Mouse (Mus musculus): ENCODE results near the gene Pdzd8. TPM values are rescaled to one million over a fixed set of nuclear protein-coding genes. Genes with fewer than 3 reads are reported as not detected.

The Pdzd8 gene
- polyA plus RNA-seq, 1 experiment from 2014 or later: 9.3 TPM

DNA sequence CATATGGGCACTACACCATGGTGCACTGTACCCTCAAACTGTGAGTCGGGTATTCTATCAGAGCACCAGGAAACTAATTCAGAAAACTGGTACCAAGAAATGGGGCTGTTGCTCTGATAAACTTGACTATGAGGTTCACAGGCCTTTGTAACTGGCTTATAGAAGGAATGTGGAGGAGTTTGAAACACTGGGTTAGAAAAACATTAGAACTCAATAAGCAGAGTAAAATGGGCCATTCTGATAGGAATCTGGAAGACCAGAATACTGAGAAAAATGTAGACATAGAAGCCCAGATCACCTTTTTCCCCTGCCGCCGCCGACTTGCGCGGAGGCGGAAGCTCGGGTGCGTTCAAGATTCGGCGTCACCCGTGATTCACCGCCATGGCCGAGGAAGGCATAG, 23.6 kb downstream of the Pdzd8 start, which contains the start of gene Rps12-ps3:
TSS of gene Rps12-ps3 (plus strand) at position 301 of the 400 bp plus-strand sequence.
- Histone ChIP-seq H3K27ac (no peak within 1 kb of the TSS), H3K9me3 (no peaks in the 10 kb centered on the region), H3K9ac (replicated peaks) (no peak within 1 kb of the TSS), H3K36me3 (peaks cover 4% of the 10 kb centered on the region), H3K27me3 (no peaks in the 10 kb centered on the region), H3K4me1 (replicated peaks) (no peaks in the 10 kb centered on the region), H3K4me2 (replicated peaks) (no peak within 1 kb of the TSS), H3K4me3 (replicated peaks) (no peak within 1 kb of the TSS)
- ATAC-seq: no peak
- WGBS: 98% methylated on average over 14 of the region's 14 CpGs

- no peak overlapping the region for H3K4me2 ChIP-seq (replicated peaks)
- no peak for ATAC-seq
- 0 out of 2 replicates have a peak, but pooled peaks cover 1% of the 10 kb centered on the region for H3K36me3 ChIP-seq
- no peaks in the 10 kb centered on the region for H3K27me3 ChIP-seq
- H3K4me3 ChIP-seq (replicated peaks): no peak overlapping the region
- H3K9ac ChIP-seq (replicated peaks): no peak overlapping the region
- no peak overlapping the region for H3K27ac ChIP-seq
- H3K4me1 ChIP-seq (replicated peaks): no peaks in the 10 kb centered on the region
- H3K9me3 ChIP-seq: no peaks in the 10 kb centered on the region
These were observed 29.0 kb downstream of the Pdzd8 start for GRCm38 (mm10) chr19:59316571-59316970.

- Histone ChIP-seq H3K27ac (no peak overlapping the region), H3K36me3 (0 out of 2 replicates have a peak, but pooled peaks cover 3% of the 10 kb centered on the region), H3K4me3 (replicated peaks) (no peak overlapping the region), H3K9me3 (no peaks in the 10 kb centered on the region), H3K27me3 (no peaks in the 10 kb centered on the region), H3K9ac (replicated peaks) (no peak overlapping the region), H3K4me1 (replicated peaks) (no peaks in the 10 kb centered on the region), H3K4me2 (replicated peaks) (no peak overlapping the region)
- no peak for ATAC-seq
These were observed 30.3 kb downstream of the Pdzd8 start for GRCm38 (mm10) chr19:59315308-59315707.

- ATAC-seq: no peak
- WGBS: 81% methylated on average over 5 of the region's 5 CpGs
- Histone ChIP-seq H3K4me3 (replicated peaks) (no peak overlapping the region), H3K4me2 (replicated peaks) (no peak overlapping the region), H3K36me3 (no peaks in the 10 kb centered on the region), H3K4me1 (replicated peaks) (no peaks in the 10 kb centered on the region), H3K27me3 (no peaks in the 10 kb centered on the region), H3K9me3 (no peaks in the 10 kb centered on the region), H3K27ac (no peak overlapping the region), H3K9ac (replicated peaks) (no peak overlapping the region)
These were observed 53.3 kb downstream of the Pdzd8 start for GRCm38 (mm10) chr19:59292183-59292839.

DNA sequence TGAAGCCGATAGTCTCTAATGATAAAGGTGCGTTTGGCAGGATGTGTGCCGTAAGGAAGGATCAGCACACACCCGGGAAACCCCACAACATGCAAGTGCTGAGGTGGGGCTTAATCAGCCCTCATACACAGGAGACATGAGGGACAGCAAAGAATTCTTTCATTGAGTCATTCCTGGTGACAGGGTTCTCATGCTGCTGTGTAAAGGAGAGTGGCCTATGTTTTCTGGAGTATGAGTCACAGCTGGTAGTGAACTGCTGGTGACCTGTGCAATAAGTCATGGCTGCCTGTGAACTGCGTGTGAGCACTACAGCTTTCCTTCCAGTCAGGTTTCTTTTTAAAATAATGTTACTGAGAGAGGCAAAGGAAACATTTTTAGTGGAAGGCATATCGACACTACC, 55.8 kb downstream of the Pdzd8 start:
- Histone ChIP-seq H3K9me3 (no peaks in the 10 kb centered on the region), H3K9ac (replicated peaks) (no peak overlapping the region), H3K4me1 (replicated peaks) (no peaks in the 10 kb centered on the region), H3K27ac (no peak overlapping the region), H3K4me3 (replicated peaks) (no peak overlapping the region), H3K27me3 (no peaks in the 10 kb centered on the region), H3K36me3 (no peaks in the 10 kb centered on the region), H3K4me2 (replicated peaks) (no peak overlapping the region)
- 93% methylated on average over 6 of the region's 6 CpGs for WGBS
- ATAC-seq: no peak

- Histone ChIP-seq H3K9ac (replicated peaks) (no peak overlapping the region), H3K4me2 (replicated peaks) (no peak overlapping the region), H3K4me3 (replicated peaks) (no peak overlapping the region), H3K27ac (no peak overlapping the region), H3K9me3 (no peaks in the 10 kb centered on the region), H3K27me3 (no peaks in the 10 kb centered on the region), H3K36me3 (no peaks in the 10 kb centered on the region), H3K4me1 (replicated peaks) (no peaks in the 10 kb centered on the region)
- no peak for ATAC-seq
These were observed 56.5 kb downstream of the Pdzd8 start for GRCm38 (mm10) chr19:59289042-59289441.

DNA sequence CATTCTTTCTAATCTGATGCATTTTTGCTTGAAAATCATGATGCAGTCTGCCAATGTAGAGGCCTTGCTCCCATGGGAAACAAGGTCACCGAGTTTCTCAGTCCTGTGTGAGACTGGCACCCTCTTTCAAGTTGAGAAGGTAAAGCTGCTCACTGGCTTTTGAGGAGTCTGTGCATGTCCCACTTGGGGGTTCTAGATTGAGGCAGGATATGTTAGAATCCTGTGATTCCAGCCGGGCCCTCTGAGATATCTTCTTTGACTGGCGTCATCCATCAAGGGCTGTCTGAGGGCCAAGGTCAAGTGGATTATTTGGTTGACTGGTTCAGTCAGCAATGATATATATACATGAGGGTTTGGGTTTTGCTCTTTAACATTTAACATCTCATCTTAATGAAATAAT, 63.6 kb downstream of the Pdzd8 start:
- Histone ChIP-seq H3K4me2 (replicated peaks) (no peak overlapping the region), H3K27me3 (no peaks in the 10 kb centered on the region), H3K4me3 (replicated peaks) (no peak overlapping the region), H3K9me3 (0 out of 2 replicates have a peak, but pooled peaks cover 6% of the 10 kb centered on the region), H3K9ac (replicated peaks) (no peak overlapping the region), H3K27ac (no peak overlapping the region), H3K4me1 (replicated peaks) (no peaks in the 10 kb centered on the region), H3K36me3 (no peaks in the 10 kb centered on the region)
- ATAC-seq: no peak
- WGBS: 87% methylated on average over 3 of the region's 3 CpGs

DNA sequence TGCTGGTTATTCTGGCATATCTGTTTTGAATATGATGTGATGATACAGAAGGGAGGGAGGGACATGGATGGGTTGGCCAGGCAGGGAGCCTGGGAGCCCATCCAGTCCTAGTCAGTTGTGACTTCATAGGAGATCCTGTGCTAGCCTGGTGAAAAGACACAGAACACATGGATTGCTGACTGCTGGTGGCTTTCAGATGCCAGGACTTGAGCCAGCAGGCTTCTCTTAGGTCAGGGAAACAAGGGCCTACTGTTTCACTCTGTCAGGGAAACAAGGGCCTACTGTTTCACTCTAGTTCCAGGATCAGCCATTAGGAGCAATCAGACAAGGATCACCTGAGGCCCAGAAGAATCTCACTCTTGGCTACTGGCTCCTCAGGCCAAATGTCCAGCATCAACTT, 64.7 kb downstream of the Pdzd8 start:
- no peak for ATAC-seq
- Histone ChIP-seq H3K4me1 (replicated peaks) (no peaks in the 10 kb centered on the region), H3K9ac (replicated peaks) (no peak overlapping the region), H3K27me3 (no peaks in the 10 kb centered on the region), H3K4me3 (replicated peaks) (no peak overlapping the region), H3K27ac (no peak overlapping the region), H3K4me2 (replicated peaks) (no peak overlapping the region), H3K36me3 (no peaks in the 10 kb centered on the region), H3K9me3 (0 out of 2 replicates have a peak, but pooled peaks cover 6% of the 10 kb centered on the region)

DNA sequence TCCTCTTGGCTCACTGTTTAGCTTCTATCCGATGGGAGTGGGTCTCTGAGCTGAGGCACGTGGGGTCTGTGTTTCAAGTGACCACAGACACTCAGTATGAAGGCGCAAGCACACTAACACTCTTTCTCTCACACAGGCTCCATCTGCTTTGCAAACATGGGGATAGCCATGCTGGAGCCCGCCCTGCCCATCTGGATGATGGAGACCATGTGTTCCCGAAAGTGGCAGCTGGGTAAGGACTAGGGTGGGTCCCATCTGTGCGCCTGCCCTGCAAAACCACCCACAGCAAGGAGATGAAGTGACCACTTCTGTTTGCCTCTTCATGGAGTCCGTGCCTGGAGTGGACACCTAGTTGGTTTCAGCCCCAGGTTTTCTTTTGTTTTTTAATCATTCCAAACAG, 69.2 kb downstream of the Pdzd8 start:
- Histone ChIP-seq H3K4me3 (replicated peaks) (no peak overlapping the region), H3K9me3 (0 out of 2 replicates have a peak, but pooled peaks cover 6% of the 10 kb centered on the region), H3K27me3 (no peaks in the 10 kb centered on the region), H3K4me1 (replicated peaks) (no peaks in the 10 kb centered on the region), H3K4me2 (replicated peaks) (no peak overlapping the region), H3K9ac (replicated peaks) (no peak overlapping the region), H3K36me3 (no peaks in the 10 kb centered on the region), H3K27ac (no peak overlapping the region)
- 87% methylated on average over 7 of the region's 7 CpGs for WGBS
- ATAC-seq: no peak

GRCm38 (mm10) chr19:59273190-59273589, 72.4 kb downstream of the Pdzd8 start:
- Histone ChIP-seq H3K9ac (replicated peaks) (no peak overlapping the region), H3K9me3 (no peaks in the 10 kb centered on the region), H3K36me3 (no peaks in the 10 kb centered on the region), H3K27ac (0 out of 2 replicates have a peak overlapping the region, but pooled peaks have one; percentile 26), H3K4me3 (replicated peaks) (no peak overlapping the region), H3K4me2 (replicated peaks) (no peak overlapping the region), H3K4me1 (replicated peaks) (no peaks in the 10 kb centered on the region), H3K27me3 (peaks cover 12% of the 10 kb centered on the region)
- ATAC-seq: no peak
- 86% methylated on average over 7 of the region's 7 CpGs for WGBS

DNA sequence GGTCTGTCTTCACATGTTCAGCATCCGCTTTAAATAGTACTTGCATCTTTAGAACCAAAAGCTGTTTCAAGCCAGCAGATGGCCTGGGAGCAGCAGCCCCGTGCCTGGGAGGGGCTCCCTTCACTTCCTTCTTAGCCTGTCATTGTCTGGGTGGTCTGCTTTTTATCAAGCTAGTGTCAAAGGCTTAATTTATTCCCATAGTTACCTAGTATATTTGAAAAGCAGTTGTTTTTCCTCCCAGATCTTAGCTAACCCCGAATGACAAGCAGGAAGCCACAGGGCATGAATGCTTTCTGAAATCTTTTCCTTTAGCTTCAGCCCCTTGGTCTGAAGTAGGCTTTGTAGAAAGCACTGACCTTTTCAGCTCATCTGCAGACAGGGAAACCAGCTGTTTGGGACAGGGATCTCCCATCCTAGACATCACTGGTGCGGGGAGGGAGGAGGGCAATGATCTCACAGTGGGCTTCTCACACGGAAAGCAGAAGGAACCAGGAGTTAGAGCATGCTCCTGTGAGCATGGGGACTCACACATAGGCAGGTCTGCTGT, 78.1 kb downstream of the Pdzd8 start:
- H3K4me2 ChIP-seq (replicated peaks): peak overlapping the region; percentile 20
- peak overlapping the region; percentile 64 for H3K27ac ChIP-seq

DNA sequence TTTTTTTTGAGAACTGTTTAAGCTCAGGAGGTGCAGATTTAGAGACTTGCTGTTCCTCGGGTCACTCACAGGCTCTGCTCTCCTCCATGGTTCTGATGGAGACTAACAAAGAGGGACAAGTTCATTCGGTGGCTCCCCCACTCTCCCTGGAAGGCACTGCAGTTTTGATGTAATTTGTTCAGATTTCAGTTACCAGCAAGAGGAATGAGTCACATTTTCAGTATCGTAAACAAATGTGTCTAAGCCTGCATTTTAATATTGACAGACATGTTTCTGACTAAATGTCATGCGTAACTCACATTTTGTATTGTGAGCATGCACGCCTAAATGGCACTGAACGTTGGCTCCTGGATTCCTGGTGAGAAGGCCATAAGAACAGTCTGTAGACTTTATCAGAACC, 79.7 kb downstream of the Pdzd8 start:
- ATAC-seq: no peak
- WGBS: 48% methylated on average over 6 of the region's 6 CpGs
- no peak overlapping the region for H3K27ac ChIP-seq

More for the DNA sequence above, 78.1 kb downstream of the Pdzd8 start:
- H3K9me3 ChIP-seq: no peaks in the 10 kb centered on the region
- 10% methylated on average over 5 of the region's 5 CpGs for whole genome bisulfite sequencing
- ATAC-seq: peak; percentile 75
- H3K4me3 ChIP-seq (replicated peaks): no peak overlapping the region
- H3K27me3 ChIP-seq: peaks cover 36% of the 10 kb centered on the region
- H3K9ac ChIP-seq (replicated peaks): no peak overlapping the region
- H3K4me1 ChIP-seq (replicated peaks): peaks cover 32% of the 10 kb centered on the region
- no peaks in the 10 kb centered on the region for H3K36me3 ChIP-seq

More for the DNA sequence above, 79.7 kb downstream of the Pdzd8 start:
- H3K4me1 ChIP-seq (replicated peaks): peaks cover 35% of the 10 kb centered on the region
- no peak overlapping the region for H3K4me3 ChIP-seq (replicated peaks)
- H3K9me3 ChIP-seq: no peaks in the 10 kb centered on the region
- H3K27me3 ChIP-seq: peaks cover 52% of the 10 kb centered on the region
- no peaks in the 10 kb centered on the region for H3K36me3 ChIP-seq
- H3K9ac ChIP-seq (replicated peaks): no peak overlapping the region
- no peak overlapping the region for H3K4me2 ChIP-seq (replicated peaks)
